Mouse (Mus musculus) adrenal gland, postnatal 4 days (tissue): ENCODE measurements around the gene Syk. TPM values are rescaled to one million over a fixed set of nuclear protein-coding genes. Genes with fewer than 3 reads are reported as not detected.

ENCODE experiments used
- DNase-seq, 2 experiments: peaks; one replicate each; pipeline ENCODE4 v3.0.0; 2021 to 2022; ENCODE audit warnings: low spot score in 2 of 2, mixed read lengths in 2 of 2
- total RNA-seq, 2 experiments: library from RNA; stranded (reverse); gene quantifications; 2 replicates each; pipeline ENCODE4 v1.2.3; 2021

Gene Syk
- total RNA-seq, 2 experiments from 2014 or later: 6.9 to 8.7 TPM

GRCm38 (mm10) chr13:52647996-52648712 is 65.2 kb downstream of the Syk start:
- no peak for DNase-seq

GRCm38 (mm10) chr13:52649791-52650418 is 66.9 kb downstream of the Syk start:
- no peak for DNase-seq

GRCm38 (mm10) chr13:52651383-52652252 is 68.6 kb downstream of the Syk start:
- no peak for DNase-seq

- DNase-seq: no peak
These were observed 69.3 kb downstream of the Syk start for GRCm38 (mm10) chr13:52652253-52652628.

- no peak for DNase-seq
These were observed 71.3 kb downstream of the Syk start for GRCm38 (mm10) chr13:52654081-52654829.

GRCm38 (mm10) chr13:52654830-52655308 is 71.9 kb downstream of the Syk start:
- no peak for DNase-seq

GRCm38 (mm10) chr13:52657966-52658365 is 75.0 kb downstream of the Syk start:
- no peak for DNase-seq

GRCm38 (mm10) chr13:52658477-52658876 is 75.5 kb downstream of the Syk start:
- DNase-seq: peak; percentile 23 to 31

GRCm38 (mm10) chr13:52659171-52659665 is 76.2 kb downstream of the Syk start:
- DNase-seq: no peak

GRCm38 (mm10) chr13:52669889-52670288 is 86.9 kb downstream of the Syk start:
- no peak for DNase-seq

GRCm38 (mm10) chr13:52673272-52673671 is 90.3 kb downstream of the Syk start:
- no peak for DNase-seq

- no peak for DNase-seq
These were observed 90.9 kb downstream of the Syk start for GRCm38 (mm10) chr13:52673856-52674255.

- DNase-seq: no peak
These were observed 91.9 kb downstream of the Syk start for GRCm38 (mm10) chr13:52674839-52675238.

GRCm38 (mm10) chr13:52675526-52676294 is 92.7 kb downstream of the Syk start:
- DNase-seq: no peak

- DNase-seq: no peak
These were observed 93.9 kb downstream of the Syk start for GRCm38 (mm10) chr13:52676671-52677445.

- DNase-seq: peak in 1 of 2 experiments; percentile 15
These were observed 96.9 kb downstream of the Syk start for GRCm38 (mm10) chr13:52679906-52680305.

- DNase-seq: no peak
These were observed 99.1 kb downstream of the Syk start for GRCm38 (mm10) chr13:52682107-52682506.

GRCm38 (mm10) chr13:52690425-52690824 is 107.5 kb downstream of the Syk start:
- no peak for DNase-seq

GRCm38 (mm10) chr13:52692311-52692710 is 109.3 kb downstream of the Syk start:
- no peak for DNase-seq
